Mouse (Mus musculus) MEL (cell line): Measurements from ENCODE around the gene Msi2. TPM values are rescaled to one million over a fixed set of nuclear protein-coding genes. Genes with fewer than 3 reads are reported as not detected.

ENCODE experiments used
- DNase-seq: peaks from one replicate; pipeline ENCODE4 v3.0.0; 2011; ENCODE audit warnings: low read depth, low spot score
- H3K27ac ChIP-seq: 2 replicates; pipeline ENCODE4 v1.5.1; 2012; ENCODE audit warnings: low read depth, mild to moderate bottlenecking, control low read depth, low read length, moderate library complexity; ENCODE audit not compliant: control insufficient read depth
- H3K27me3 ChIP-seq, 2 experiments: fragments of 150-350 bp in 1 of 2; sonication (generic) in 1 of 2; 2 replicates each; pipeline ENCODE4 v1.6.1; 2012; ENCODE audit warnings: low read length in 2 of 2, mild to moderate bottlenecking in 2 of 2, improper control_type of control experiment in 1 of 2, moderate library complexity in 1 of 2; ENCODE audit not compliant: insufficient read depth in 2 of 2, control insufficient read depth in 1 of 2
- H3K36me3 ChIP-seq, 2 experiments: 2 replicates each; pipeline ENCODE4 v1.6.1; 2012 to 2014; ENCODE audit warnings: low read length in 2 of 2, improper control_type of control experiment in 1 of 2, inconsistent platforms in 1 of 2, mild to moderate bottlenecking in 1 of 2; ENCODE audit not compliant: insufficient read depth in 2 of 2, control insufficient read depth in 1 of 2
- H3K4me1 ChIP-seq, 2 experiments: fragments of 150-350 bp in 1 of 2; sonication (generic) in 1 of 2; 2 replicates each; pipeline ENCODE4 v1.6.1; 2012; ENCODE audit warnings: low read length in 2 of 2, improper control_type of control experiment in 1 of 2, mild to moderate bottlenecking in 1 of 2; ENCODE audit not compliant: insufficient read depth in 2 of 2, control insufficient read depth in 1 of 2
- H3K4me3 ChIP-seq, 2 experiments: fragments of 150-350 bp in 1 of 2; sonication (generic) in 1 of 2; 2 replicates each; pipeline ENCODE4 v1.5.1; 2012; ENCODE audit warnings: low read depth in 2 of 2, low read length in 2 of 2, mild to moderate bottlenecking in 2 of 2, moderate library complexity in 2 of 2, control low read depth in 1 of 2, improper control_type of control experiment in 1 of 2; ENCODE audit not compliant: control insufficient read depth in 1 of 2, insufficient read depth in 1 of 2
- H3K79me2 ChIP-seq: 2 replicates; pipeline ENCODE4 v1.6.1; 2012; ENCODE audit warnings: mild to moderate bottlenecking, low read length, moderate library complexity; ENCODE audit not compliant: control insufficient read depth, poor library complexity, insufficient read depth
- H3K9ac ChIP-seq: 2 replicates; pipeline ENCODE4 v1.6.1; 2012; ENCODE audit warnings: low read depth, mild to moderate bottlenecking, control low read depth, low read length, moderate library complexity; ENCODE audit not compliant: control insufficient read depth, poor library complexity, severe bottlenecking
- H3K9me3 ChIP-seq: fragments of 150-350 bp; sonication (generic); replicated peaks from 2 replicates; pipeline ENCODE4 v1.6.1; 2012; ENCODE audit warnings: mild to moderate bottlenecking, low read length, improper control_type of control experiment, moderate library complexity; ENCODE audit not compliant: insufficient read depth
- BHLHE40 ChIP-seq: IDR thresholded peaks from 2 replicates; pipeline ENCODE4 v1.6.1; 2012; ENCODE audit warnings: low read depth, mild to moderate bottlenecking, inconsistent platforms, low read length, improper control_type of control experiment, borderline replicate concordance
- CHD1 ChIP-seq: IDR thresholded peaks from 2 replicates; pipeline ENCODE4 v1.6.1; 2012; ENCODE audit warnings: low read depth, mild to moderate bottlenecking, inconsistent platforms, low read length, improper control_type of control experiment
- EP300 ChIP-seq, 2 experiments: IDR thresholded peaks; 2 replicates each; pipeline ENCODE4 v1.6.1; 2011; ENCODE audit warnings: improper control_type of control experiment in 2 of 2, low read length in 2 of 2, low read depth in 1 of 2, mild to moderate bottlenecking in 1 of 2
- GABPA ChIP-seq: IDR thresholded peaks from 2 replicates; pipeline ENCODE4 v1.6.1; 2012; ENCODE audit warnings: low read depth, mild to moderate bottlenecking, inconsistent platforms, low read length, improper control_type of control experiment, moderate library complexity
- KAT2A ChIP-seq: conservative IDR thresholded peaks from 2 replicates; pipeline ENCODE4 v1.6.1; 2012; ENCODE audit warnings: low read depth, low read length, improper control_type of control experiment, inconsistent platforms
- MAZ ChIP-seq: IDR thresholded peaks from 2 replicates; pipeline ENCODE4 v1.6.1; 2012; ENCODE audit warnings: low read depth, mild to moderate bottlenecking, inconsistent platforms, low read length, improper control_type of control experiment
- MEF2A ChIP-seq: IDR thresholded peaks from 2 replicates; pipeline ENCODE4 v1.6.1; 2014; ENCODE audit warnings: low read depth, mild to moderate bottlenecking, inconsistent platforms, low read length, improper control_type of control experiment; ENCODE audit not compliant: poor library complexity, insufficient replicate concordance, severe bottlenecking; ENCODE audit errors: extremely low read depth
- MXI1 ChIP-seq: IDR thresholded peaks from 2 replicates; pipeline ENCODE4 v1.6.1; 2011; ENCODE audit warnings: mild to moderate bottlenecking, low read depth, low read length, improper control_type of control experiment
- NELFE ChIP-seq: IDR thresholded peaks from 2 replicates; pipeline ENCODE4 v1.6.1; 2011; ENCODE audit warnings: low read depth, low read length, improper control_type of control experiment
- POLR2AphosphoS2 ChIP-seq: IDR thresholded peaks from 2 replicates; pipeline ENCODE4 v1.6.1; 2011; ENCODE audit warnings: low read length, improper control_type of control experiment
- POLR2AphosphoS5 ChIP-seq: IDR thresholded peaks from 2 replicates; pipeline ENCODE4 v1.6.1; 2012; ENCODE audit warnings: low read depth, borderline replicate concordance, mild to moderate bottlenecking, inconsistent platforms, low read length, moderate library complexity, mixed read lengths
- RCOR1 ChIP-seq: IDR thresholded peaks from 2 replicates; pipeline ENCODE4 v1.6.1; 2012; ENCODE audit warnings: low read depth, mild to moderate bottlenecking, inconsistent platforms, low read length, improper control_type of control experiment
- SMC3 ChIP-seq: IDR thresholded peaks from 2 replicates; pipeline ENCODE4 v1.6.1; 2011; ENCODE audit warnings: low read depth, low read length, improper control_type of control experiment
- TCF12 ChIP-seq: IDR thresholded peaks from 2 replicates; pipeline ENCODE4 v1.6.1; 2014; ENCODE audit warnings: low read depth, mild to moderate bottlenecking, inconsistent platforms, low read length, improper control_type of control experiment, moderate library complexity
- ZC3H11A ChIP-seq: IDR thresholded peaks from 2 replicates; pipeline ENCODE4 v1.6.1; 2012; ENCODE audit warnings: low read depth, mild to moderate bottlenecking, inconsistent platforms, low read length, improper control_type of control experiment
- ZKSCAN1 ChIP-seq: IDR thresholded peaks from 2 replicates; pipeline ENCODE4 v1.6.1; 2012; ENCODE audit warnings: low read depth, mild to moderate bottlenecking, inconsistent platforms, low read length, improper control_type of control experiment, moderate library complexity
- ZMIZ1 ChIP-seq: IDR thresholded peaks from 2 replicates; pipeline ENCODE4 v1.6.1; 2012; ENCODE audit warnings: low read depth, mild to moderate bottlenecking, inconsistent platforms, low read length, improper control_type of control experiment, moderate library complexity
- polyA plus RNA-seq, 2 experiments: library from polyadenylated mRNA; stranded (reverse) in 1 of 2; unstranded in 1 of 2; fragments of >175 nt in 1 of 2; fragments of >200 nt in 1 of 2; gene quantifications; 2 replicates each; pipeline versions ENCODE4 v1.2.1 to v1.2.4; 2012; ENCODE audit warnings: low replicate concordance in 2 of 2, low read depth in 1 of 2; ENCODE audit not compliant: insufficient read length in 2 of 2, insufficient read depth in 1 of 2, missing spikeins in 1 of 2
- total RNA-seq: library from RNA; depleted of rRNA; stranded (reverse); fragments of 300-350 nt; gene quantifications from 2 replicates; pipeline ENCODE4 v1.2.3, GENCODE M21; 2012

The Msi2 gene
- total and polyA plus RNA-seq, 3 experiments: 16.2 to 29.7 TPM; not detected in 1

DNA sequence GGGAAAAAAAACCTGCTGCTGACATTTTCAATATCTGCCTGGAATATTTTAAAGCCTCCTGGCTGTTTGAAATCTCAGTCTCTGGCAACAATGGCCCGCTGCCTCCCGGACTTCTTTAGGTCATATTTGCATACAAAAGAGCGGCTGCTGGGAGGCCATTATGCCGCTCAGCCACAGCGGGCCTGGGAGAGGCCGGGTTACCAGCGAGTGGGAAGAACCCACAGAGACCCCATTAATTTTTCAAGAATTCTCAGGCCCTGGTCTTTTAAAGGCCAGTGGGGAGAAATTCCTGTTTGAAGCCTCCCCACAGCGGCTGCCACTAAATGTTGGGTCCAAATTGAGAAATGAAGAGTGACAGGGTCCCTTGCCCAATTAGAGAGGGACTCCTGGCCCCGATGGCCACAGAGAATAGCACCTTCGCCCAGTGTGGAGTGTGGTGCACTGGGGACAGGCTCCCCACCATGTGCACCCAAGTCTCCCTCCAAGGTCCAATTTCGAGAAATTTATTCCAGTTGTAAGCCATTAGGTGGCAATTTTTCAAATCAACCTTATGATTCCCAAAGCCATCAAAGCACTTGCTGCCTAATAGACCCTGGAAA lies 183.9 kb downstream of the Msi2 start:
- no peaks in the 10 kb centered on the region for H3K79me2 ChIP-seq
- no peaks in the 10 kb centered on the region for H3K27me3 ChIP-seq
- no peak for DNase-seq
- H3K4me1 ChIP-seq: no peaks in the 10 kb centered on the region
- H3K27ac ChIP-seq: no peak overlapping the region
- no peak for TF ChIP-seq CHD1
- H3K9me3 ChIP-seq: no peaks in the 10 kb centered on the region
- no peak overlapping the region for H3K4me3 ChIP-seq
- no peak overlapping the region for H3K9ac ChIP-seq
- H3K36me3 ChIP-seq: no peaks in the 10 kb centered on the region; a peak in 1 of 4 replicates

- Histone ChIP-seq H3K36me3 (no peaks in the 10 kb centered on the region; a peak in 1 of 4 replicates), H3K27ac (no peak overlapping the region), H3K27me3 (no peaks in the 10 kb centered on the region), H3K9ac (no peak overlapping the region), H3K4me3 (no peak overlapping the region), H3K4me1 (no peaks in the 10 kb centered on the region), H3K9me3 (no peaks in the 10 kb centered on the region), H3K79me2 (no peaks in the 10 kb centered on the region)
- TF ChIP-seq RCOR1 (no peak), EP300 (IDR thresholded peaks at IDR 0.05; ENCODE audit: low read depth in 1 of 2, low read length in 2 of 2) (no peak), NELFE (no peak), GABPA (no peak), ZKSCAN1 (no peak), SMC3 (no peak), MAZ (no peak), POLR2AphosphoS5 (no peak), BHLHE40 (no peak), KAT2A (no peak), POLR2AphosphoS2 (no peak), ZMIZ1 (no peak), MEF2A (no peak)
- DNase-seq: no peak
Measured at GRCm38 (mm10) chr11:88532016-88532415, 186.3 kb downstream of the Msi2 start.

DNA sequence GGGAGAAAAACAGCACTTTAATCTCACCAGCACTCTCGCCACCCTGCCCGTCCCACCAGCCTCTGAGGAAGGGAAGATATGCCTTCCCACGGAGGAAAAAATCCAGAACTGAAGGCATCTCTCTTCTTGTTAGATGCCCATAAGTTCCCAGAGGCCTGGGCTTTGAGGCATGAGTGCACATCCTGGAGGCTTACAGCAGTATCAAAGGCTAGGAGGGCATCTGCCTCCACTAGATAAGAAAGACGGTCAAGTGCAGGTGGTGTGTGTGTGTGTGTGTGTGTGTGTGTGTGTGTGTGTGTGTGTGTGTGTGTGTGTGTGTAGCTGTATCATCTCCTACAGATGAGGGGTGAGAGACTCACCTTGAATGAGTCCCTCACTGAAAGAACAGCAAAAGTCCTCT lies 188.3 kb downstream of the Msi2 start:
- no peak overlapping the region for H3K4me3 ChIP-seq
- TF ChIP-seq TCF12: 0 out of 2 replicates have a peak, but pooled peaks have one; percentile 15
- no peak for TF ChIP-seq ZC3H11A
- TF ChIP-seq NELFE: no peak
- TF ChIP-seq MXI1: no peak
- TF ChIP-seq, all 39 proteins: peak for 1
- H3K27me3 ChIP-seq: no peaks in the 10 kb centered on the region
- H3K4me1 ChIP-seq: peaks cover 2 to 5% of the 10 kb centered on the region in 2 experiments
- DNase-seq: no peak
- no peaks in the 10 kb centered on the region for H3K79me2 ChIP-seq
- no peak overlapping the region for H3K27ac ChIP-seq
- H3K36me3 ChIP-seq: peaks cover 0 to 1% of the 10 kb centered on the region in 2 experiments; a peak in 3 of 4 replicates
- no peaks in the 10 kb centered on the region for H3K9me3 ChIP-seq
- no peak overlapping the region for H3K9ac ChIP-seq
